Mouse (Mus musculus) WW6 (cell line): ENCODE data around the gene Gm45837.

Source experiments
- DNase-seq: peaks from one replicate; pipeline ENCODE4 v3.0.0-alpha.2; 2013; ENCODE audit warnings: low read depth, low spot score

Gene Gm45837

GRCm38 (mm10) chr7:101499701-101500100, 89.0 kb downstream of the Gm45837 start:
- DNase-seq, result no peak

- peak; percentile 42 for DNase-seq
Measured at GRCm38 (mm10) chr7:101501236-101501635, 90.5 kb downstream of the Gm45837 start.

GRCm38 (mm10) chr7:101501675-101502074, 91.0 kb downstream of the Gm45837 start:
- DNase-seq, result peak; percentile 46

GRCm38 (mm10) chr7:101503351-101503750, 92.7 kb downstream of the Gm45837 start:
- no peak for DNase-seq

GRCm38 (mm10) chr7:101503803-101504202, 93.1 kb downstream of the Gm45837 start:
- DNase-seq, result no peak

GRCm38 (mm10) chr7:101504507-101504906, 93.8 kb downstream of the Gm45837 start:
- no peak for DNase-seq

GRCm38 (mm10) chr7:101509212-101509611, 98.5 kb downstream of the Gm45837 start:
- no peak for DNase-seq

GRCm38 (mm10) chr7:101513655-101514054, 103.0 kb downstream of the Gm45837 start:
- DNase-seq, result no peak

- DNase-seq, result no peak
Measured at GRCm38 (mm10) chr7:101514768-101515167, 104.1 kb downstream of the Gm45837 start.

GRCm38 (mm10) chr7:101515295-101515694, 104.6 kb downstream of the Gm45837 start:
- DNase-seq, result no peak

- no peak for DNase-seq
Measured at GRCm38 (mm10) chr7:101516460-101516859, 105.8 kb downstream of the Gm45837 start.

- DNase-seq, result no peak
Measured at GRCm38 (mm10) chr7:101521696-101522095, 111.0 kb downstream of the Gm45837 start.

GRCm38 (mm10) chr7:101523205-101523604, 112.5 kb downstream of the Gm45837 start:
- DNase-seq, result no peak

- DNase-seq, result no peak
Measured at GRCm38 (mm10) chr7:101526484-101526883, 115.8 kb downstream of the Gm45837 start.

GRCm38 (mm10) chr7:101534428-101534827, 123.7 kb downstream of the Gm45837 start:
- DNase-seq, result no peak

- no peak for DNase-seq
Measured at GRCm38 (mm10) chr7:101535102-101535501, 124.4 kb downstream of the Gm45837 start.

- no peak for DNase-seq
Measured at GRCm38 (mm10) chr7:101535517-101535916, 124.8 kb downstream of the Gm45837 start.

- no peak for DNase-seq
Measured at GRCm38 (mm10) chr7:101537541-101537940, 126.9 kb downstream of the Gm45837 start.

- no peak for DNase-seq
Measured at GRCm38 (mm10) chr7:101538141-101538933, 127.7 kb downstream of the Gm45837 start.

GRCm38 (mm10) chr7:101539774-101540173, 129.1 kb downstream of the Gm45837 start:
- DNase-seq, result no peak

- DNase-seq, result no peak
Measured at GRCm38 (mm10) chr7:101540684-101541083, 130.0 kb downstream of the Gm45837 start.

GRCm38 (mm10) chr7:101541132-101541531, 130.4 kb downstream of the Gm45837 start:
- DNase-seq, result peak; percentile 33

GRCm38 (mm10) chr7:101541734-101542133, 131.0 kb downstream of the Gm45837 start:
- no peak for DNase-seq

GRCm38 (mm10) chr7:101547651-101548050, 137.0 kb downstream of the Gm45837 start:
- no peak for DNase-seq
